ENCODE assay signal across 8 mouse cellular contexts in the genomic region with DNA sequence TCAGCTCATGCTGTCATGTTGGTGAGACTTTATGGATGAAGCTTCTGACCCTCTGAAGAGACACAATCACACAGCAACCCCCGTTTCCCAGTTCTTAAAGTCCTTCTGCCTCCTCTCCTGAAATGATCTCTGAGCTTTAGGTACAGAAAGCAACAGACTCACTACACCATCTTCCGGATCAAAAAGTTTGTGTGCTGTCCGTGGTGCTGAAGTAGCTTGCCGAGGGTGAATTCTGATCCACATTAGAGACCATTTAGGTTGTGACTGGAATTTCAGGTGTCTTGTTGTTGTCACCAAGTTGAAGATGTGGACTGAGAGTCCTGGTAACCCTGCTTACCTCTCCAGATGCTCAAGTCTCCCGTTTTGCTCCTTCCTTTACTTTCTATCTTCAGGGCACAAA.
DNase-seq lines count a peak whose midpoint lies in the region; ATAC-seq and TF ChIP-seq lines count a peak whose summit lies in the region.

No protein-coding gene starts in this region.

- H3K4me3 ChIP-seq in forebrain, embryonic 14.5 days (ENCODE audit: low read depth, low read length): no peak overlapping the region
- no peak overlapping the region for H3K4me3 ChIP-seq in forebrain, postnatal 0 days (ENCODE audit: low read depth, low read length)
- H3K4me3 ChIP-seq in midbrain, embryonic 14.5 days (replicated peaks; ENCODE audit: low read depth, low read length): no peak overlapping the region
- H3K4me3 ChIP-seq in midbrain, embryonic 16.5 days (ENCODE audit: low read depth, low read length): no peak overlapping the region
- H3K4me3 ChIP-seq in embryonic facial prominence, embryonic 11.5 days (ENCODE audit: low read depth, low read length): no peak overlapping the region

- H3K27ac ChIP-seq in forebrain, embryonic 14.5 days (ENCODE audit: low read depth, low read length): no peak overlapping the region
- H3K27ac ChIP-seq in forebrain, postnatal 0 days (ENCODE audit: low read depth, low read length): no peak overlapping the region
- no peak overlapping the region for H3K27ac ChIP-seq in midbrain, embryonic 14.5 days (replicated peaks; ENCODE audit: low read depth, low read length)
- H3K27ac ChIP-seq in midbrain, embryonic 16.5 days (ENCODE audit: low read length): no peak overlapping the region
- no peak overlapping the region for H3K27ac ChIP-seq in embryonic facial prominence, embryonic 11.5 days (replicated peaks; ENCODE audit: low read depth, low read length)

- no peak for ATAC-seq in forebrain, embryonic 14.5 days
- ATAC-seq in forebrain, postnatal 0 days: no peak
- no peak for ATAC-seq in midbrain, embryonic 14.5 days (ENCODE audit: low FRiP score, low TSS enrichment)
- ATAC-seq in midbrain, embryonic 16.5 days: no peak
- no peak for ATAC-seq in embryonic facial prominence, embryonic 11.5 days (replicated peaks; ENCODE audit: insufficient number of reproducible peaks, low FRiP score, low TSS enrichment, low read depth)
- no peak for ATAC-seq in granulocyte monocyte progenitor cell, adult 5-6 weeks (replicated peaks; ENCODE audit: poor library complexity, severe bottlenecking)

- no peak overlapping the region for H3K9ac ChIP-seq in forebrain, embryonic 14.5 days (ENCODE audit: low read length)
- no peak overlapping the region for H3K9ac ChIP-seq in forebrain, postnatal 0 days
- H3K9ac ChIP-seq in midbrain, embryonic 14.5 days (replicated peaks; ENCODE audit: low read length): no peak overlapping the region
- no peak overlapping the region for H3K9ac ChIP-seq in midbrain, embryonic 16.5 days (ENCODE audit: low read depth, low read length)
- no peak overlapping the region for H3K9ac ChIP-seq in embryonic facial prominence, embryonic 11.5 days (replicated peaks; ENCODE audit: low read length)

- 43% methylated on average over 5 of the region's 5 CpGs for WGBS in forebrain, embryonic 14.5 days
- 35% methylated on average over 5 of the region's 5 CpGs for whole genome bisulfite sequencing in forebrain, postnatal 0 days
- WGBS in midbrain, embryonic 14.5 days: 32% methylated on average over 5 of the region's 5 CpGs
- WGBS in midbrain, embryonic 16.5 days: 43% methylated on average over 5 of the region's 5 CpGs
- 31% methylated on average over 5 of the region's 5 CpGs for WGBS in embryonic facial prominence, embryonic 11.5 days

- DNase-seq in forebrain, embryonic 14.5 days (ENCODE audit: low spot score): peak; percentile 8
- DNase-seq in forebrain, postnatal 0 days: no peak
- DNase-seq in midbrain, embryonic 14.5 days: peak; percentile 40
- peak; percentile 80 for DNase-seq in embryonic facial prominence, embryonic 11.5 days (ENCODE audit: low spot score)
- peak; percentile 62 for DNase-seq in retina, embryonic 14.5 days (ENCODE audit: low spot score)
- DNase-seq in thymus, adult 18-20 months: no peak

- no peaks in the 10 kb centered on the region for H3K9me3 ChIP-seq in forebrain, embryonic 14.5 days (replicated peaks; ENCODE audit: control insufficient read depth, low read length)
- H3K9me3 ChIP-seq in forebrain, postnatal 0 days (ENCODE audit: low read length): no peaks in the 10 kb centered on the region
- no peaks in the 10 kb centered on the region for H3K9me3 ChIP-seq in midbrain, embryonic 14.5 days (ENCODE audit: control insufficient read depth, low read length)
- no peaks in the 10 kb centered on the region for H3K9me3 ChIP-seq in midbrain, embryonic 16.5 days (replicated peaks; ENCODE audit: control insufficient read depth, low read length, poor library complexity, severe bottlenecking)
- H3K9me3 ChIP-seq in embryonic facial prominence, embryonic 11.5 days (replicated peaks; ENCODE audit: control insufficient read depth, low read length): no peaks in the 10 kb centered on the region

- no peak overlapping the region for H3K4me2 ChIP-seq in forebrain, embryonic 14.5 days (ENCODE audit: low read length)
- no peak overlapping the region for H3K4me2 ChIP-seq in forebrain, postnatal 0 days (ENCODE audit: low read depth)
- H3K4me2 ChIP-seq in midbrain, embryonic 14.5 days (ENCODE audit: low read length): no peak overlapping the region
- no peak overlapping the region for H3K4me2 ChIP-seq in midbrain, embryonic 16.5 days (ENCODE audit: low read length)
- no peak overlapping the region for H3K4me2 ChIP-seq in embryonic facial prominence, embryonic 11.5 days (ENCODE audit: low read depth, low read length)

- no peaks in the 10 kb centered on the region for H3K36me3 ChIP-seq in forebrain, embryonic 14.5 days (ENCODE audit: control insufficient read depth, insufficient read depth, low read length)
- H3K36me3 ChIP-seq in forebrain, postnatal 0 days (ENCODE audit: insufficient read depth): no peaks in the 10 kb centered on the region
- H3K36me3 ChIP-seq in midbrain, embryonic 14.5 days (ENCODE audit: control insufficient read depth, insufficient read depth, low read length): no peaks in the 10 kb centered on the region
- no peaks in the 10 kb centered on the region for H3K36me3 ChIP-seq in midbrain, embryonic 16.5 days (ENCODE audit: control insufficient read depth, insufficient read depth, low read length)
- no peaks in the 10 kb centered on the region for H3K36me3 ChIP-seq in embryonic facial prominence, embryonic 11.5 days (replicated peaks; ENCODE audit: control insufficient read depth, insufficient read depth, low read depth, low read length)

- no peaks in the 10 kb centered on the region for H3K4me1 ChIP-seq in forebrain, embryonic 14.5 days (ENCODE audit: control insufficient read depth, insufficient read depth, low read length)
- no peaks in the 10 kb centered on the region for H3K4me1 ChIP-seq in forebrain, postnatal 0 days (ENCODE audit: insufficient read depth)
- H3K4me1 ChIP-seq in midbrain, embryonic 14.5 days (ENCODE audit: control insufficient read depth, insufficient read depth, low read length): no peaks in the 10 kb centered on the region
- H3K4me1 ChIP-seq in midbrain, embryonic 16.5 days (ENCODE audit: control insufficient read depth, insufficient read depth, low read length): no peaks in the 10 kb centered on the region
- no peaks in the 10 kb centered on the region for H3K4me1 ChIP-seq in embryonic facial prominence, embryonic 11.5 days (ENCODE audit: control insufficient read depth, insufficient read depth, low read length)

- no peaks in the 10 kb centered on the region for H3K27me3 ChIP-seq in forebrain, embryonic 14.5 days (replicated peaks; ENCODE audit: control insufficient read depth, insufficient read depth, low read length)
- H3K27me3 ChIP-seq in forebrain, postnatal 0 days (ENCODE audit: insufficient read depth, low read length): no peaks in the 10 kb centered on the region
- no peaks in the 10 kb centered on the region for H3K27me3 ChIP-seq in midbrain, embryonic 14.5 days (ENCODE audit: control insufficient read depth, insufficient read depth, low read length)
- H3K27me3 ChIP-seq in midbrain, embryonic 16.5 days (ENCODE audit: control insufficient read depth, insufficient read depth, low read depth, low read length): no peaks in the 10 kb centered on the region
- no peaks in the 10 kb centered on the region for H3K27me3 ChIP-seq in embryonic facial prominence, embryonic 11.5 days (ENCODE audit: control insufficient read depth, insufficient read depth, low read length)

- TF ChIP-seq CTCF in forebrain, postnatal 0 days (IDR thresholded peaks at IDR 0.05; ENCODE audit: low read depth): no peak

Comparison
In these comparisons a context has a peak if more than half of its experiments do, and no peak if none do; other contexts are left out.
1. DNase-seq: peak in forebrain, embryonic 14.5 days (single experiment), midbrain, embryonic 14.5 days (single experiment), embryonic facial prominence, embryonic 11.5 days (single experiment) and retina, embryonic 14.5 days (single experiment); none in forebrain, postnatal 0 days (single experiment) and thymus, adult 18-20 months (0 of 2).